In the genomic region with DNA sequence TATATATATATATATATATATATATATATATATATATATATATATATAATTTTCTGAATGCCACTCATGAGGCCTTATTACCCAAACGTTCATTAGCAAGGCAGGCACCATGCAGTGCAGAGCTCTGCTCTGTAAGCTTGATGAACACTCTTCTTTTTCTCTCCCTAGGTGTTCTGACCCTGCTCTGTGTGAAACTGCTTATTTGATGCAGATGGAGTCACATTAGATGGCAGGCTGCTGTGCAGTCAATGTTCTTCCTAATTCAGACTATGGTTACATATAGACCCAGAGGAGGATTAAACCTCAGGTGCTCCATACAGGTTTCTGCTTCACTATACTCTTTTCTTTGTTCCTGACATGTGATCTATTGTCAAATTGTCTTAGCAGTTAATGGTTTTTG, we compare ENCODE assay signal across 21 mouse cellular contexts. TPM values are rescaled to one million over a fixed set of nuclear protein-coding genes. Genes with fewer than 3 reads are reported as not detected.
DNase-seq lines count a peak whose midpoint lies in the region; ATAC-seq lines count a peak whose summit lies in the region.
"Had no signal": no experiment of that assay in that cellular context is flagged by ENCODE, and none has a peak within 500 bp of the region (broad histone marks: within the 10 kb centered on the region; RNA-seq: fewer than 3 reads in every experiment).

No protein-coding gene starts in this region.

- no peak overlapping the region for H3K27ac ChIP-seq in hindbrain, embryonic 13.5 days
- no peak overlapping the region for H3K27ac ChIP-seq in hindbrain, embryonic 12.5 days
- H3K27ac ChIP-seq in midbrain, embryonic 16.5 days (ENCODE audit: low read length): no peak overlapping the region
- H3K27ac ChIP-seq in midbrain, embryonic 14.5 days (replicated peaks; ENCODE audit: low read depth, low read length): no peak overlapping the region
- no peak overlapping the region for H3K27ac ChIP-seq in forebrain, embryonic 14.5 days (ENCODE audit: low read depth, low read length)
- H3K27ac ChIP-seq in neural tube, embryonic 15.5 days (replicated peaks): no peak overlapping the region
- H3K27ac ChIP-seq in limb, embryonic 10.5 days: no peak overlapping the region
- H3K27ac ChIP-seq: embryonic facial prominence, embryonic 15.5 days; gastrocnemius, adult 2 months; heart, embryonic 10.5 days; intestine, embryonic 15.5 days had no signal

- no peaks in the 10 kb centered on the region for H3K36me3 ChIP-seq in hindbrain, embryonic 13.5 days
- no peaks in the 10 kb centered on the region for H3K36me3 ChIP-seq in hindbrain, embryonic 12.5 days
- H3K36me3 ChIP-seq in midbrain, embryonic 16.5 days (ENCODE audit: control insufficient read depth, insufficient read depth, low read length): no peaks in the 10 kb centered on the region
- no peaks in the 10 kb centered on the region for H3K36me3 ChIP-seq in midbrain, embryonic 14.5 days (ENCODE audit: control insufficient read depth, insufficient read depth, low read length)
- H3K36me3 ChIP-seq in forebrain, embryonic 14.5 days (ENCODE audit: control insufficient read depth, insufficient read depth, low read length): no peaks in the 10 kb centered on the region
- no peaks in the 10 kb centered on the region for H3K36me3 ChIP-seq in neural tube, embryonic 15.5 days
- no peaks in the 10 kb centered on the region for H3K36me3 ChIP-seq in limb, embryonic 10.5 days
- H3K36me3 ChIP-seq: embryonic facial prominence, embryonic 15.5 days; heart, embryonic 10.5 days; intestine, embryonic 15.5 days had no signal

- H3K27me3 ChIP-seq in hindbrain, embryonic 13.5 days: no peaks in the 10 kb centered on the region
- H3K27me3 ChIP-seq in hindbrain, embryonic 12.5 days: no peaks in the 10 kb centered on the region
- H3K27me3 ChIP-seq in midbrain, embryonic 16.5 days (ENCODE audit: control insufficient read depth, insufficient read depth, low read depth, low read length): no peaks in the 10 kb centered on the region
- no peaks in the 10 kb centered on the region for H3K27me3 ChIP-seq in midbrain, embryonic 14.5 days (ENCODE audit: control insufficient read depth, insufficient read depth, low read length)
- H3K27me3 ChIP-seq in forebrain, embryonic 14.5 days (replicated peaks; ENCODE audit: control insufficient read depth, insufficient read depth, low read length): no peaks in the 10 kb centered on the region
- no peaks in the 10 kb centered on the region for H3K27me3 ChIP-seq in neural tube, embryonic 15.5 days (replicated peaks)
- H3K27me3 ChIP-seq in limb, embryonic 10.5 days (ENCODE audit: low read depth, poor library complexity, severe bottlenecking): no peaks in the 10 kb centered on the region
- H3K27me3 ChIP-seq: embryonic facial prominence, embryonic 15.5 days; intestine, embryonic 15.5 days had no signal

- no peak overlapping the region for H3K9ac ChIP-seq in hindbrain, embryonic 13.5 days
- no peak overlapping the region for H3K9ac ChIP-seq in hindbrain, embryonic 12.5 days
- H3K9ac ChIP-seq in midbrain, embryonic 16.5 days (ENCODE audit: low read depth, low read length): no peak overlapping the region
- H3K9ac ChIP-seq in midbrain, embryonic 14.5 days (replicated peaks; ENCODE audit: low read length): no peak overlapping the region
- H3K9ac ChIP-seq in forebrain, embryonic 14.5 days (ENCODE audit: low read length): no peak overlapping the region
- no peak overlapping the region for H3K9ac ChIP-seq in neural tube, embryonic 15.5 days (replicated peaks)
- H3K9ac ChIP-seq: embryonic facial prominence, embryonic 15.5 days; intestine, embryonic 15.5 days had no signal

- H3K4me1 ChIP-seq in hindbrain, embryonic 13.5 days (replicated peaks): no peaks in the 10 kb centered on the region
- no peaks in the 10 kb centered on the region for H3K4me1 ChIP-seq in hindbrain, embryonic 12.5 days
- no peaks in the 10 kb centered on the region for H3K4me1 ChIP-seq in midbrain, embryonic 16.5 days (ENCODE audit: control insufficient read depth, insufficient read depth, low read length)
- no peaks in the 10 kb centered on the region for H3K4me1 ChIP-seq in midbrain, embryonic 14.5 days (ENCODE audit: control insufficient read depth, insufficient read depth, low read length)
- no peaks in the 10 kb centered on the region for H3K4me1 ChIP-seq in forebrain, embryonic 14.5 days (ENCODE audit: control insufficient read depth, insufficient read depth, low read length)
- H3K4me1 ChIP-seq in neural tube, embryonic 15.5 days: no peaks in the 10 kb centered on the region
- H3K4me1 ChIP-seq in limb, embryonic 10.5 days: peaks cover 6% of the 10 kb centered on the region
- H3K4me1 ChIP-seq: intestine, embryonic 15.5 days had no signal

- no peak overlapping the region for H3K4me2 ChIP-seq in hindbrain, embryonic 13.5 days
- H3K4me2 ChIP-seq in hindbrain, embryonic 12.5 days (replicated peaks): no peak overlapping the region
- H3K4me2 ChIP-seq in midbrain, embryonic 16.5 days (ENCODE audit: low read length): no peak overlapping the region
- no peak overlapping the region for H3K4me2 ChIP-seq in midbrain, embryonic 14.5 days (ENCODE audit: low read length)
- H3K4me2 ChIP-seq in forebrain, embryonic 14.5 days (ENCODE audit: low read length): no peak overlapping the region
- H3K4me2 ChIP-seq in neural tube, embryonic 15.5 days: no peak overlapping the region
- H3K4me2 ChIP-seq: embryonic facial prominence, embryonic 15.5 days; intestine, embryonic 15.5 days had no signal

- H3K9me3 ChIP-seq in hindbrain, embryonic 13.5 days: no peaks in the 10 kb centered on the region
- H3K9me3 ChIP-seq in hindbrain, embryonic 12.5 days (replicated peaks): no peaks in the 10 kb centered on the region
- H3K9me3 ChIP-seq in midbrain, embryonic 16.5 days (replicated peaks; ENCODE audit: control insufficient read depth, low read length, poor library complexity, severe bottlenecking): no peaks in the 10 kb centered on the region
- H3K9me3 ChIP-seq in midbrain, embryonic 14.5 days (ENCODE audit: control insufficient read depth, low read length): no peaks in the 10 kb centered on the region
- no peaks in the 10 kb centered on the region for H3K9me3 ChIP-seq in forebrain, embryonic 14.5 days (replicated peaks; ENCODE audit: control insufficient read depth, low read length)
- no peaks in the 10 kb centered on the region for H3K9me3 ChIP-seq in neural tube, embryonic 15.5 days (replicated peaks)
- no peaks in the 10 kb centered on the region for H3K9me3 ChIP-seq in limb, embryonic 10.5 days (replicated peaks)
- H3K9me3 ChIP-seq: embryonic facial prominence, embryonic 15.5 days; heart, embryonic 10.5 days; intestine, embryonic 15.5 days had no signal

- 0 out of 2 replicates have a peak, but pooled peaks have one; percentile 32 for ATAC-seq in hindbrain, embryonic 13.5 days (ENCODE audit: low FRiP score)
- ATAC-seq in hindbrain, embryonic 12.5 days (ENCODE audit: low FRiP score): no peak
- ATAC-seq in midbrain, embryonic 16.5 days: peak; percentile 39; the same call in 1 of the 2 replicates
- no peak for ATAC-seq in midbrain, embryonic 14.5 days (ENCODE audit: low FRiP score, low TSS enrichment)
- ATAC-seq in forebrain, embryonic 14.5 days: no peak
- ATAC-seq in neural tube, embryonic 15.5 days (ENCODE audit: low FRiP score): 0 out of 2 replicates have a peak, but pooled peaks have one; percentile 45
- ATAC-seq: intestine, embryonic 15.5 days had no signal

- no peak overlapping the region for H3K4me3 ChIP-seq in hindbrain, embryonic 13.5 days
- H3K4me3 ChIP-seq in hindbrain, embryonic 12.5 days: no peak overlapping the region
- no peak overlapping the region for H3K4me3 ChIP-seq in midbrain, embryonic 16.5 days (ENCODE audit: low read depth, low read length)
- H3K4me3 ChIP-seq in midbrain, embryonic 14.5 days (replicated peaks; ENCODE audit: low read depth, low read length): no peak overlapping the region
- H3K4me3 ChIP-seq in forebrain, embryonic 14.5 days (ENCODE audit: low read depth, low read length): no peak overlapping the region
- no peak overlapping the region for H3K4me3 ChIP-seq in neural tube, embryonic 15.5 days (replicated peaks)
- H3K4me3 ChIP-seq in limb, embryonic 10.5 days: no peak overlapping the region
- H3K4me3 ChIP-seq: embryonic facial prominence, embryonic 15.5 days; erythroblast, embryonic 14.5 days; gastrocnemius, adult 2 months; heart, embryonic 10.5 days; intestine, embryonic 15.5 days had no signal

- DNase-seq in midbrain, embryonic 14.5 days: no peak
- peak; percentile 30 for DNase-seq in forebrain, embryonic 14.5 days (ENCODE audit: low spot score)
- no peak for DNase-seq in limb, embryonic 10.5 days (ENCODE audit: low spot score)
- DNase-seq: adrenal gland, adult 2 months; adrenal gland, postnatal 25 days; cerebellum, adult 8-10 months; cerebellum, postnatal 14 days; embryo, embryonic 11 days; gastrocnemius, adult 2 months; gastrocnemius, postnatal 25 days; heart, postnatal 10 days; heart, postnatal 4 days; kidney, adult 18-20 months had no signal

- WGBS in hindbrain, embryonic 13.5 days: 44% methylated on average over 1 of the region's 1 CpGs
- WGBS in hindbrain, embryonic 12.5 days: 53% methylated on average over 1 of the region's 1 CpGs
- WGBS in midbrain, embryonic 16.5 days: 45% methylated on average over 1 of the region's 1 CpGs
- 39% methylated on average over 1 of the region's 1 CpGs for WGBS in midbrain, embryonic 14.5 days
- 8% methylated on average over 1 of the region's 1 CpGs for WGBS in forebrain, embryonic 14.5 days
- WGBS in neural tube, embryonic 15.5 days: 28% methylated on average over 1 of the region's 1 CpGs
- WGBS in limb, embryonic 10.5 days: 52% methylated on average over 1 of the region's 1 CpGs

RNA-seq across cellular contexts. Expression of a gene that starts 57.1 kb away (rescaled TPM):
- 2.1 and 2.4 TPM in 2 replicates for polyA plus RNA-seq in hindbrain, embryonic 13.5 days (2015; fragmentation: Nextera tagmentation; extraction: Ambion mirVana)
- polyA plus RNA-seq in hindbrain, embryonic 12.5 days (2016; fragmentation: Nextera tagmentation; extraction: Ambion mirVana): 3.2 and 3.5 TPM in 2 replicates
- polyA plus RNA-seq in midbrain, embryonic 16.5 days (2015; fragmentation: Nextera tagmentation; extraction: Ambion mirVana): 1.1 and 1.5 TPM in 2 replicates
- polyA plus RNA-seq in midbrain, embryonic 14.5 days (2014; fragmentation: Nextera tagmentation; extraction: Ambion mirVana): 0.70 and 2.8 TPM in 2 replicates
- 0.88 and 1.4 TPM in 2 replicates for polyA plus RNA-seq in forebrain, embryonic 14.5 days (2014; fragmentation: Nextera tagmentation; extraction: Ambion mirVana)
- polyA plus RNA-seq in neural tube, embryonic 15.5 days (2015; fragmentation: Nextera tagmentation; extraction: Ambion mirVana): 1.5 and 1.9 TPM in 2 replicates
- polyA plus RNA-seq in limb, embryonic 10.5 days (2016; fragmentation: Nextera tagmentation; extraction: Ambion mirVana): 1.0 and 1.6 TPM in 2 replicates

Comparison
In these comparisons a context has a peak if more than half of its experiments do, and no peak if none do; other contexts are left out.
1. ATAC-seq: peak in hindbrain, embryonic 13.5 days (single experiment), midbrain, embryonic 16.5 days (single experiment) and neural tube, embryonic 15.5 days (single experiment); none in hindbrain, embryonic 12.5 days (single experiment), midbrain, embryonic 14.5 days (single experiment) and forebrain, embryonic 14.5 days (single experiment).